Mouse (Mus musculus) kidney, postnatal 25 days (tissue): ENCODE measurements around the gene Gm10663.
A peak's percentile ranks its signal among the peaks of the same experiment; 100 is the strongest.

ENCODE experiments used
- DNase-seq, 2 experiments: peaks; one replicate each; pipeline ENCODE4 v3.0.0; 2021; ENCODE audit warnings: mixed read lengths in 2 of 2

Gene Gm10663

DNA sequence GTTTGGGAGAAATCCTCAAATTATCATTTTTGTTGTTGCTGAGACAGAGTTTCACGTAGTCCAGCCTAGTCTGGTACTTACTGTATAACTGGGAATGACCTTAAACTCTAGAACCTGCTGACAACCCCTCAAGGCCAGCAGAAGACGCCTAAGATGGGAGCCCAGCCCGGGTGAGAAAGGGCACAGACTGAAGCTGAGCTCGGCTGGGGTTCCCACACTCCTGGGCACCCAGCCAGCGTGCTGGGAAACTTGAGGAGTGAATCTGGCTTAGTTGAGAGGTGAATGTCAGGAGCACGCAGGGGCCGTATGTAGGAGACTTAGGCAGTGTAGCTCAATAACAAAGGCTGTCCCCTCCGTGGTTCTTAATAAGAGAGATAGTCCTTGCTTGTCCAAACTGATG is 12.9 kb downstream of the Gm10663 start:
- DNase-seq, result peak; percentile 35 to 50

DNA sequence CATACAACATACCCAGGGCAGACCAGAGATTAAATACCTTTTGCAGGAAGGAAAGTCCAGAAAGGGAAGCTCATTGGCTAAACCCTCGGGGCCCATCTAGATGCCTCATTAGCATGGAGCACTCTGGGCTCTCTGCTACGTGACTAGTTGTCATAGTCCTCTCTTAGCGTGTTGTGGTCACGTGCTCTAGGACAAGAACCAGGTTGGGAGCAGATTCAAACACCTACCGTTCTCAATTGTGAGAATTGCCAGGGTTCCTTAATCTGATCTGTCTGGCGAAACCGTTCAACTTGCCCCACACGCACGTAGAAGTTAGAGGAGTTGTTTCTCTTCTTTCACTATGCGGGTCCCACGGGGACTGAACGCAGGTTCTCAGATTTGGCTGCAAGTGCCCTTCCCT is 13.3 kb downstream of the Gm10663 start:
- no peak for DNase-seq

DNA sequence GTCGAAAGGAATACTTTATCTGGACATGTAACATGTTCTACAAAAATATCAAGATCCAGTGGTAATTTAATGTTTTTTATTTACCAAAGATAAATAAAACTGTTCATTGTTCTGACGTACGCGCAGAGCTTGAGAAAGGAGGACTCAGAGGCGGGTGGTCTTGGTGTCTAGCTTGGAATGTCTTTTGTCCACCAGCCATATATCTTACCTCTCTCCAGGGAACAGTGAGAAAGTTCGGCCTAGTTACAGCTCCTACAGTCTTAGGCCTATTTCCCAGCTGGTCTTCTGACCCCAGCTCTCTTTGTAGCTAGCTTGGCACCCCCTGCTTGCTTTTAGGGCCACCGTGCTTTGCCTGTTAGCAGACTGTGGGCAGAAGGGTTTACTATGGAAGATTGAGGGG is 14.9 kb downstream of the Gm10663 start:
- DNase-seq, result no peak

DNA sequence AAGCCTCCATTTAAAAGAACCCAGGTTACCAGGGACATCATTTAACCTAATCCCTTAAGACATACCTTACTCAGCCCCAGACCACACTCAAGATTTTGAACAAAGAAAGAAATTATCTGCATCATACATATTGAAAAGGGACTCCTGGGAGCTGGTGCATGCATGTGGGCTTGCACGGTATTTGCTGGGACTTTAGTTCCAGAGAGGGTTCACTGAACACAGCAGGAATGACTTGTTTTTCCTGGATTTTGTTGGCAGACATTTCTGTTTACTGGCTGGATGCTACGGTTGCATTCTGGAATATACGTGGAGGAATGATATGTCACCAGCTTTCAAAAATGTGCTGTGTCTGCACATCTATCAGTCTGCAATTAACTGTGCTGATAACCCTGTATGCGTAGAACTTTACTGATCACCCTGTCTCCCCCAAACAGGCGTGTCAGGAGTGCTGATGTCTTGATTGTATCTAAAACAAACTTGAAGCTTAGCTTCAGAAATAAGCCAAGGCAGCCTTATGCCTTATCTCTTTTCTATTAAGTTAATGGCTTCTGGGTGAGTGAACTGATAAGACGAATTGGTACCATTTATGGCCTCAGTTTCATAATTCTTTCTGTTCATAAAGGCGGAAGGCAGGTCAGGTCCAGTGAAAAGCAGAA is 23.1 kb downstream of the Gm10663 start:
- DNase-seq, result peak in 1 of 2 experiments; percentile 43

DNA sequence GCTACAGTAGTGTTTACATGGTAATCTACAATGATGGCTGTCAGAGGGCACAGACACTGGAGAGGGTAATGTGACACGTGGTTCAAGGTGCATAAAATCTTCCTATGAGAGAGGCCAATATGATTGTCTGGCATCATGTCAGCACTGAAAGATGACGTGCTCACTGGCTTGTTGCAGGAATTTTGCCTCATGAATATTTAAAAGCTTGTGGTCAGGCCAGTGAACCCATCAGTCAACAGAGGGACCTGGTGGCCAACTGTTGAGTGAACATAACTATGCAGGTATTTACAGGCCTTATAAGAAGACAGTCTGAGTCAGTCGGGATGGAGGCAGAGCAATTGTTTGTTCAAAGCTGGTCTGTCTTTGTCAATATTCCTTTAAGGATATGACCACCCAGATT is 24.9 kb downstream of the Gm10663 start:
- DNase-seq, result peak; percentile 48 to 60

DNA sequence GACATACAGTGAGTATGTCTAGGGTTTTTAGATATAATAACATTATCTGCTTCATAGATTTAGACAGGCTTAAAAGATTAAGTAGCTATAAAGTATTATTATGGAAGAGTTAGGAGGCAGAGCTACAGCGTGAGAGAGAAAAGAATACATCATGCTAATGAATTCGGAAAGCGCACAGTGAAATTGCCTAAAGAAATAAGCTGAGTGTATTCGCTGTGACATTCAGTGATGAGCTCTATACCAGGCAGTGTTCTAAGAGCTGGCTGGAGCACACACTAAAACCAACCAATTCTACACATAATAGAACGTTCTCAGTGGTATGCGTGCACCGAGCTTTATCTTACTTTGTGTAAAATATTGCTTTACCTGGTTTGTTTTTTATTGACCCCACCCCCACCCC is 28.8 kb downstream of the Gm10663 start:
- DNase-seq, result no peak

DNA sequence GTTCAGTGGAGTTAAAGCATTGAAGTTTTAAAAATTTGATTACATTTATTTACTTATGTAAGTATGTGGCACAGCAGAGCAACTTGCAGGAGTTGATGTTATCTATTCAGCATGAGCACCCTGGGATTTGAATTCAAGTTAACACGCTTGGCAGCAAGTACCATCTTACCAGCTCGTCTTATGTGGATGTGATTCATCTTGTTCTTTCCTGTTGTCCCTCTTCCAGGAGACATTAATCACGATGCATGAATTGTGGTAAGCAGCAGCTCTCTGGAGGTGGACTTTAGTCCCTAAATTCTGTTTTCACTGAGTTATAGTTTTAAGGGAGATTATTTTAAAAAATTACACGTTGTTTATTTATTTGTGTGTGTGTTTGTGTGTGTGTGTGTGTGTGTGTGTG is 29.2 kb downstream of the Gm10663 start:
- no peak for DNase-seq

DNA sequence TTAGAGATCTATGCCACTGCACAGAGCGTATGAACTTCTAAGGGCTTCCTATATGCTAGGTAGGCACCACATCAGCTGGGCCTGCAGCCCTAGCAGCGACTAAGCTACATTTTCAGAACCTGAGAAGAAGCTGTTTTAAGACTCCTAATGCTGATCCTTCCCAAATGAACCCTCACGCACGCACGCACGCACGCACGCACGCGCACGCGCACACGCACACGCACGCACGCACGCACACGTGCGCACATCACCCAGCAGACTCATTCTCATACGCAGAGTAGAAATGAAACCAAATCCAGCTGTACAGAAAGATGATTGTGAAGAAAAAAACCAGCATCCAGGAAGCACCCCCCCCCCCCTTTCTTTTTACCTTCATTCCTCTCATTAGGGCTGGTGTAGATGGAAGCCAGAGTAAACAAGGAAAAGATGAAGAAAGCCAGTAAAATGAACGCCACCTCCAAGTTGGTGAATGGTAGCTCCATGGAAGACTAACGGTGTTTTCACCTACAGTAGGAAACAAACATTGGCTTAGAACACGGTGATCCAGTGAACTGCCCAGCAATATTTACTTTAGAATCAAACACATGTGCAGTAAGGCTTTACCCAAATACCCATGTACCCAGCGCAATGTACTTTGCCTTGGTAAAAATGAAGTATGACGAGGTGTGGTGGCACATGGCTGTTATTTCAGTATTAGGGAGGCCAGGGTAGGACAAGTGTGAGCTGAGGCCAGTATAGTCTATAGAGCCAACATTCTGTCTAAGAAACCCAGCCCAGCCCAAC is 33.3 kb downstream of the Gm10663 start:
- DNase-seq, result no peak

DNA sequence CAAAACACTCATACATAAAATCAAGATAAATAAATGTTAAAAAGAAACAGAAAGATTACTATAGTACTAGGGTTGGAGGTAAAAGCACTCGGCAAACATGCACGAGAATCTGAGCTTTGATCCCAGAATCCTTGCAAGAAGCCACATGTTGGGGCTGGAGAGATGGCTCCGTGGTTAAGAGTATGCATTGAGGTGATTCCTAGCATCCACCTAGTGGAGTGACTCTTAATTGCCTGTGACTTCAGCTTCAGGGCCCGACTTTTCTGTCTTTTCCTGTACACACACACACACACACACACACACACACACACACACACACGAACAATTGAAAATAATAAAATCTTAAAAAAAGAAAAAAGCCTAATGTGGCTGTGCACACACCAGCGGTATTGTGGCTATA is 34.1 kb downstream of the Gm10663 start:
- no peak for DNase-seq

DNA sequence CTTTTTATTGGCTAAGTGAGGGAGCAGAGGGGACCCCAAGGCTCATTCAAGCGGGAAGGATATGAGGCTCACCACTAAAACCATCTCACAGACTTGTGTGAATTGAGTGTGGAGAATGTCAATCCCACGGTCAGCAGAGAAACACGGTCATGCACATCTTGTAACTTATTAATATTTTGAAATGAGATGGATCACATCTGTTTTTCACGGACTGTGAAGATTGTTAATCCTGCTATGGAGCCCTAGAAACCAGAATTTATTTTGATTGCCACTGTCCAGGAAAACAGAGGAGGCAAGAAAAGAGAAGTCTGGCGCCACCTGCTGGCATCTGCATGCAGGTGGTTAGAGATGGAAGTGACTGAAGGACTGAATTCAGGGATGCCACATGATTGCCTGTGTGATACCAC is 35.5 kb downstream of the Gm10663 start:
- peak; percentile 78 to 86 for DNase-seq

DNA sequence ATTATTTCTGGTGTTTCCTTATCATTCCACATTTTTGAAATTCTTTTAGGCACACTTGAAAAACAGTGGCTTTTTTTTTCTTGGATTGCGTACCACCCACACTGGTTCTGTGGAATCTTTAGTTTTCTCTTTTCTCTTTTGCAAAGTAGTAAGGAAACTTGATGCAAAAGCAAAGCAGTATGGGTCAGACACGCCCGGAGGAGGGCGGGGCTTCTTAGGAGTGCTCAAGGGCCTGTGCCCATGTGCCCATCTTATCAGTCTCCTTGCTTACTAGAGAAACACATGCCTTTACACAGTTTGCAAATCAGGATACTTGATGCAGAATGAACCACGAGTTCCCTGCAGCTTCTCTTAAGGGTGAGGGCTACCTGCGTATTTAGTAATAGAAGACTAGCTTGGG is 37.3 kb downstream of the Gm10663 start:
- no peak for DNase-seq

DNA sequence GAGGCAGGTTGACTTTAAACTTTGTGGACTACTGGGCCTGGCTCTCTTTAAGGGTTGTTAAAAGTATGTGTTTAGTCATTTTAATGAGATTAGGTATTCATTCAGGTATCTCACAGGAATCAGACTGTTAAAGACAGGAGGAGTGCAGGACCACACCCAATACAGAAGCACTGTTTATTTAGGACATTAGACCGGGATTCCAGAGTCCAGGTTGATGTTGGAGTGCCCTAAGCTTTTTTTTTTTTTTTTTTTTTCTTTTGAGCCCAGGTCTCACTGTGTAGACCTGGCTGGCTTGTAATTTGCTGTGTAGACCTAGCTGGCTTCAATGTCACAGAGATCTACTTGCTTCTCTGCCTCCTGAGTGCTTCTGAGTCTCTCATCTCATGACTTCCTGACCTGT is 51.2 kb downstream of the Gm10663 start:
- DNase-seq, result no peak

DNA sequence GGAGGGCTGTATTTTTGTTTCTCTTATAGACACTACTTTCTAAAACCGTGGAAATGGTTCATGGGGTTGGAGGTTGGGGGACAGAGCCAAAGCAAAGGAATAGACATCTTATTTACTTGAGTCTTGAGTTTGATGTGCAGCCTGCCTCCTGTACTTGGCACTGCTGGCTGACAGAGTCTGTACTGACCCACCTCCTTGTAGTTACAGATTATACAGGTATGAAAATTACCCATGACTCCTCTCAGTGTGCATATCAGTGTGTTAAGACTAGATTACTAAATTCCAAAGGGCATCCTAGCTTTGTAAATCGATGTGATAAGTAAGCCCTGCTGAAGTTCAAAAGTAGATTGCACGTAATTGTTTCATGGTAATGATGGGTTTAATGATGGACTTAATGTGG is 51.6 kb downstream of the Gm10663 start:
- no peak for DNase-seq
